Mouse (Mus musculus): ENCODE data around the gene Actr5. TPM values are rescaled to one million over a fixed set of nuclear protein-coding genes. Genes with fewer than 3 reads are reported as not detected.

Gene Actr5
- polyA plus RNA-seq, 1 experiment from 2014 or later: 5.1 TPM

DNA sequence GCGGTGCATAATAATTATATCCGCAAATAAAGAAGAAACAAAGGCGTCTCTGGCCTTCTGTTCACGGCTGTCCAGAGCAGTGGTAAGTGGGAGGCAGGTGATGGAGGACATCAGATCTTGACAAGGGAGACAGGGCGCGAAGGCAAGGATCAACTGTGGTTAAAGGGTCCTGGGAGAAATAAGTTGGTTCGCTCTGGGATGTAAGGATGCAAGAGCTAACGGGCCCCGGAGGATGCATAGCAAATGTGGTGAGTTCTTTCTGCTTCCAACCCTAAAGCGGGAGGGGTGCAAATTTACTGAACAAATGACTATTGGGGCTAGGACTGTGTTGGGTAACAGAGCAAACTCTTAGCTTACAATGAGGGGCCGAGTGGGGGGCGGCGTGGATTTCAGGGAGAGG lies 9.0 kb upstream of the Actr5 start:
- DNase-seq (ENCODE audit: low spot score) (no peak), ATAC-seq (ENCODE audit: low FRiP score, low TSS enrichment) (no peak)
- WGBS: 5% methylated on average over 13 of the region's 13 CpGs

DNA sequence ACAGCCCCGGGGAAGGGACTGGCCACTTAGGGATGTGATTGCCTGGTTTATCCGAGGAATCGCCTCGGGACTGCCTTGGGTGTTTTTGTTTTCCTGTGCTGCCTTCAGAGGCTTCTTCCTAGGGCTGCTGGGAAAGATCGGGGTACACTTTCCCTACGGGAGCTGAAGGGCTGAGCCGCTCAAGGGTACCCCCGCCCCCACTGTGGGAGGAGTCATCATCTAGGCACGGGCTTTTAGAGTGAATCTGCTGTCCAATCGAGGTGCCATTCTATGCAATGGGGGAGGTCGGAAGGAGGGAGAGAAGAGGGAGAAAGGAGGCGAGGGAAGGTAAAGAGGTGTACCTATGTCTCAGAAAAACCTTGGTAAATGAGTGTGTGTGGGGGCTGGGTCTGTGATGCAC lies 8.4 kb upstream of the Actr5 start:
- under 1% methylated on average over 12 of the region's 12 CpGs for WGBS
- TF ChIP-seq EP300 (optimal IDR thresholded peaks at IDR 0.05) (no peak), CTCF (IDR thresholded peaks at IDR 0.05; ENCODE audit: low read depth) (no peak)
- no peaks in the 10 kb centered on the region for H3K9me3 ChIP-seq (ENCODE audit: control insufficient read depth, low read length)
- H3K4me2 ChIP-seq (replicated peaks; ENCODE audit: low read depth): no peak overlapping the region
- DNase-seq (ENCODE audit: low spot score) (no peak), ATAC-seq (ENCODE audit: low FRiP score, low TSS enrichment) (no peak)
- no peak overlapping the region for H3K4me3 ChIP-seq (ENCODE audit: low read depth, low read length)
- H3K4me1 ChIP-seq (replicated peaks; ENCODE audit: control insufficient read depth, insufficient read depth): no peaks in the 10 kb centered on the region
- peaks cover 40% of the 10 kb centered on the region for H3K27me3 ChIP-seq (ENCODE audit: control insufficient read depth, insufficient read depth, low read length)
- no peaks in the 10 kb centered on the region for H3K36me3 ChIP-seq (ENCODE audit: control insufficient read depth, insufficient read depth, low read length)
- H3K27ac ChIP-seq (replicated peaks): no peak overlapping the region
- no peak overlapping the region for H3K9ac ChIP-seq (ENCODE audit: low read length)

More for the DNA sequence above, 9.0 kb upstream of the Actr5 start:
- Histone ChIP-seq H3K4me1 (replicated peaks; ENCODE audit: control insufficient read depth, insufficient read depth) (no peaks in the 10 kb centered on the region), H3K4me3 (ENCODE audit: low read depth, low read length) (no peak overlapping the region), H3K4me2 (replicated peaks; ENCODE audit: low read depth) (no peak overlapping the region), H3K36me3 (ENCODE audit: control insufficient read depth, insufficient read depth, low read length) (no peaks in the 10 kb centered on the region), H3K9me3 (ENCODE audit: control insufficient read depth, low read length) (no peaks in the 10 kb centered on the region), H3K27ac (replicated peaks) (no peak overlapping the region), H3K27me3 (ENCODE audit: control insufficient read depth, insufficient read depth, low read length) (peaks cover 46% of the 10 kb centered on the region), H3K9ac (ENCODE audit: low read length) (no peak overlapping the region)
- TF ChIP-seq EP300 (optimal IDR thresholded peaks at IDR 0.05) (no peak), CTCF (IDR thresholded peaks at IDR 0.05; ENCODE audit: low read depth) (no peak)

- Histone ChIP-seq H3K9me3 (ENCODE audit: control insufficient read depth, low read length) (no peaks in the 10 kb centered on the region), H3K4me3 (ENCODE audit: low read depth, low read length) (no peak overlapping the region), H3K27ac (replicated peaks) (no peak overlapping the region), H3K9ac (ENCODE audit: low read length) (no peak overlapping the region), H3K36me3 (ENCODE audit: control insufficient read depth, insufficient read depth, low read length) (no peaks in the 10 kb centered on the region), H3K27me3 (ENCODE audit: control insufficient read depth, insufficient read depth, low read length) (peaks cover 36% of the 10 kb centered on the region), H3K4me1 (replicated peaks; ENCODE audit: control insufficient read depth, insufficient read depth) (no peaks in the 10 kb centered on the region), H3K4me2 (replicated peaks; ENCODE audit: low read depth) (no peak overlapping the region)
- ATAC-seq (ENCODE audit: low FRiP score, low TSS enrichment) (no peak), DNase-seq (ENCODE audit: low spot score) (no peak)
- no peak for TF ChIP-seq CTCF (IDR thresholded peaks at IDR 0.05; ENCODE audit: low read depth)
- 6% methylated on average over 11 of the region's 11 CpGs for WGBS
Observed at GRCm38 (mm10) chr2:158616790-158617189, 7.9 kb upstream of the Actr5 start.

DNA sequence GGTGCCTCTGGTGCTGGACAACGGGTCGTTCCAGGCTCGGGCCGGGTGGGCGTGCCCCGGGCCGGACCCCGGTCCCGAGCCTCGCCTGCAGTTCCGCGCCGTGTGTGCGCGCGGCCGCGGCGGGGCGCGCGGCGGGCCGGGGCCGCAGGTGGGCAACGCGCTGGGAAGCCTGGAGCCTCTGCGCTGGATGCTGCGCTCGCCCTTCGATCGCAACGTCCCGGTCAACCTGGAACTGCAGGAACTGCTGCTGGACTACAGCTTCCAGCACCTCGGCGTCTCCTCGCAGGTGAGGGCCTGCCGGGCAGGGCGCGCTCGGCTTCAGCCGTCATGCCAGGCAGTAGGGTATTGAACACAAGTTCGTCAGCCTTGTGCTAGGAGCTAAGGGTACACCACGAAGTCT lies 543 bp downstream of the Actr5 start:
- no peaks in the 10 kb centered on the region for H3K9me3 ChIP-seq (ENCODE audit: control insufficient read depth, low read length)
- peaks cover 9% of the 10 kb centered on the region for H3K36me3 ChIP-seq (ENCODE audit: control insufficient read depth, insufficient read depth, low read length)
- H3K27ac ChIP-seq (replicated peaks): peak overlapping the region; percentile 88
- TF ChIP-seq EP300 (optimal IDR thresholded peaks at IDR 0.05): no peak
- TF ChIP-seq CTCF (IDR thresholded peaks at IDR 0.05; ENCODE audit: low read depth): no peak
- ATAC-seq (ENCODE audit: low FRiP score, low TSS enrichment) (peak; percentile 56), DNase-seq (ENCODE audit: low spot score) (peak; percentile 51)
- no peaks in the 10 kb centered on the region for H3K4me1 ChIP-seq (replicated peaks; ENCODE audit: control insufficient read depth, insufficient read depth)
- H3K4me2 ChIP-seq (replicated peaks; ENCODE audit: low read depth): peak overlapping the region; percentile 80
- WGBS: under 1% methylated on average over 41 of the region's 44 CpGs
- peak overlapping the region; percentile 87 for H3K9ac ChIP-seq (ENCODE audit: low read length)
- peak overlapping the region; percentile 94 for H3K4me3 ChIP-seq (ENCODE audit: low read depth, low read length)
- no peaks in the 10 kb centered on the region for H3K27me3 ChIP-seq (ENCODE audit: control insufficient read depth, insufficient read depth, low read length)

- Histone ChIP-seq H3K27ac (replicated peaks) (no peak overlapping the region), H3K36me3 (ENCODE audit: control insufficient read depth, insufficient read depth, low read length) (peaks cover 9% of the 10 kb centered on the region), H3K4me2 (replicated peaks; ENCODE audit: low read depth) (peak overlapping the region; percentile 80), H3K4me3 (ENCODE audit: low read depth, low read length) (peak overlapping the region; percentile 94), H3K27me3 (ENCODE audit: control insufficient read depth, insufficient read depth, low read length) (no peaks in the 10 kb centered on the region), H3K4me1 (replicated peaks; ENCODE audit: control insufficient read depth, insufficient read depth) (no peaks in the 10 kb centered on the region), H3K9ac (ENCODE audit: low read length) (peak overlapping the region; percentile 87), H3K9me3 (ENCODE audit: control insufficient read depth, low read length) (no peaks in the 10 kb centered on the region)
- ATAC-seq (ENCODE audit: low FRiP score, low TSS enrichment) (no peak), DNase-seq (ENCODE audit: low spot score) (no peak)
- WGBS: 27% methylated on average over 8 of the region's 8 CpGs
- TF ChIP-seq CTCF (IDR thresholded peaks at IDR 0.05; ENCODE audit: low read depth): no peak
- TF ChIP-seq EP300 (optimal IDR thresholded peaks at IDR 0.05): no peak
Observed at GRCm38 (mm10) chr2:158625697-158626096, 1.0 kb downstream of the Actr5 start.

DNA sequence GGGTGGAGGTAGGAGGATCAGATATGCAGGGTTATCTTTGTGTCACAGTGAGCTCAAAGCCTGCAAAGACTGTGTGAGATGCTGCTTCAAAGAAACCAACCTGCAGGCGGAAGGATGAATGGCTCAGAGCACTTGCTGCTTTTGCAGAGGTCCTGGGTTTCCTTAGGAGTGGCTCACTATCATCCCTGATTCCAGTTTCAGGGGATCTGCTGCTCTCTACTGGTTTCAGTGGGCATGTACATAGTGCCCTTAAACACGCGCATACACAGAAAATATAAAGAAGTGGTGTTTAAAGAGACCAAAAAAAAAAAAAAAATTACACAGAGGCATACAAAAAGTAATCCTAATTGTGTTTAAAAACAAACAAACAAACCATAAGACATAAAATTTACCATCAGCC lies 4.2 kb downstream of the Actr5 start:
- H3K4me1 ChIP-seq (replicated peaks; ENCODE audit: control insufficient read depth, insufficient read depth): no peaks in the 10 kb centered on the region
- no peak overlapping the region for H3K27ac ChIP-seq (replicated peaks)
- H3K36me3 ChIP-seq (ENCODE audit: control insufficient read depth, insufficient read depth, low read length): peaks cover 26% of the 10 kb centered on the region
- DNase-seq (ENCODE audit: low spot score) (no peak), ATAC-seq (ENCODE audit: low FRiP score, low TSS enrichment) (no peak)
- 81% methylated on average over 3 of the region's 3 CpGs for WGBS
- no peak overlapping the region for H3K9ac ChIP-seq (ENCODE audit: low read length)
- no peak overlapping the region for H3K4me2 ChIP-seq (replicated peaks; ENCODE audit: low read depth)
- no peaks in the 10 kb centered on the region for H3K9me3 ChIP-seq (ENCODE audit: control insufficient read depth, low read length)
- peak; percentile 67 for TF ChIP-seq CTCF (IDR thresholded peaks at IDR 0.05; ENCODE audit: low read depth)
- TF ChIP-seq EP300 (optimal IDR thresholded peaks at IDR 0.05): no peak
- no peak overlapping the region for H3K4me3 ChIP-seq (ENCODE audit: low read depth, low read length)
- no peaks in the 10 kb centered on the region for H3K27me3 ChIP-seq (ENCODE audit: control insufficient read depth, insufficient read depth, low read length)

All from stomach, postnatal 0 days (tissue).